Mouse (Mus musculus): ENCODE results near the gene Fzd5. TPM values are rescaled to one million over a fixed set of nuclear protein-coding genes. Genes with fewer than 3 reads are reported as not detected.

Gene Fzd5
- total RNA-seq, 2 experiments from 2014 or later, result 0.52 to 2.6 TPM

DNA sequence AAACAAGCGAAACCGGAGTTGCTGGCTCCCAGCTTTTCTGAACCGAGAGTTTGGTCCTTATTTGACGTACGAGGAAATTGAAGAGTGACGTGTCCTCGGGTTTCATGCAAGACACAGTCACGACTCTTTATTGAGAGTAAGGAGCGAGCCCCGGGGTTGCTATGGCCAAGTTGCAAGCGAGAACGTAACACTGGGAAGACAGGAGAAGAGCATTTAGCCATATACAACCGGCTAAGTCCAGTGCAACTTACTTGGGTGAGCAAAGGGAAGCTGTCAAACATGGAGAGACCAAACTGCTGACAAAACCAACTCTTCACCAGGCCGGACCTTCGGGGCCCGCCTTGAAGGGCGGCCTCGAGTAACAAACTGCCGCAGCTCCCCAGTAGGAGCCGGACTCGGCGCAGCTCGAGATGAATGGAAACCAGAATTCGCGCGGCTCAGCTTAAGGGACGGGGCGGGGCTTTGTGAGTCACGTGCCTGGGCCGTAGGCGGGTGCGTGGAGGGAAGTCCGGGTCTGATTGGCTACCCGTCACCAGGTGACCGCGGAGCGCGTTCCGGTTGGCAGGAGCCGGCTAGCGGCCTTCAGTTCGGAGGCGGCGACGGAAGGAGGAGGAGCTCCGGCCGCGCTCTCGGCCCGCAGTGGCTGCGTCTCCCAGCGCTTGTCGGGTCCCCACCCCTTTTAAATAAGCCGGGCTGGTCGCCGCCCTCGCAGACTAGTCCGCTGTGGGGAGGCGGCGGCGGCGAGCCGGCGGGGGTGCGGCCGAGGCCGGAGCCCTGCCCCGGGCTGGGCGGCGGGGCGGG, 47.1 kb downstream of the Fzd5 start, which contains the start of gene Ccnyl1:
Ccnyl1 (plus strand) TSS at position 243 of the 801 bp plus-strand sequence.
- peak; percentile 99 for ATAC-seq (replicated peaks; ENCODE audit: low FRiP score, low TSS enrichment, poor library complexity, severe bottlenecking)

DNA sequence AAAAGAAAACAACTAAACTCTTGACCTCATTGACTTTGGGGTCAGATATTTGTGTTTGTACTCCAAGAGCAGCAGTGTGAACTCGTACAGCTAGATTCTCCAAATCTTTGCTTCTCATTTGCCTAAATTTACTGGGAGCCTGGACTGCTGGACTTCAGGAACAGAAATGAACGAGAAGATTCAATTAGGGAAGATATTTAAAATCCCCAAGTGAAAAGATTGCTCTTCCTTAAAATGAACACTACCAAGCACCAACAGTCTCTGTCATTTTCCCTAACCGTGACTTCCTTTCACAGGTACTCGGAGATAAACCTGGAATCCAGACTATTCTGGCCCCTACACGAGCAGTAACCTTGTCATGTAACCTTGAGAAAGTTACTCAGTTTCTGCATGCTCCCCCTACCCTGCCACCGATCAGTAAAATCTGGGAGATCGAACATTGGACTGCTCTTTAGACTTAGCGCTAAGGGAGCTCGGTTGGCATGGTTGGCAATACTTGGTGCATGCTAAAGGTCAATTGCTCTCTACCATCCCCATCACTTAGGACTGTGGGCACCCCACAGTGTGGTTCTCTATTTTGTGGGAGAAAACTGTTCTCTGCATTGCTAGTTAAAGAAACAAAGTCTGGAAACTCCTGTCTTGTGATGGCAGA, 47.9 kb downstream of the Fzd5 start:
- ATAC-seq (replicated peaks; ENCODE audit: low FRiP score, low TSS enrichment, poor library complexity, severe bottlenecking), result 0 out of 2 replicates have a peak, but pooled peaks have one; percentile 2

DNA sequence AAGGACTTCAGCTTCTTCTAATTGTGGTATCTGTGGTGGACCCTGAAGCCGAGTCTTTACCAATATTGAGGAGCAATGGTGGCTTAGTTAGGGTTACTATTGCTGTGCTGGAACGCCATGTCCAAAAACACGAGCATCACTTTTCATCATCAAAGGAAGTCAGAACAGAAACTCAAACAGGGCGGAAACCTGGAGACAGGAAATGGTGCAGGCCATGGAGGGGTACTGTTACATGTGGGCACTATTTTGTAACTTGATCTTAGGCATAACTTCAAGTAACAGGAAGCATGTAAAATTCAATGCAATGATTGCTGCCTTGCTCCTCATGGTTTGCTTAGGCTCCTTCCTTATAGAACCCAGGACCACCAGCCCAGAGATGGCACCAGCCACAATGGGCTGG, 49.5 kb downstream of the Fzd5 start:
- no peak for ATAC-seq (replicated peaks; ENCODE audit: low FRiP score, low TSS enrichment, poor library complexity, severe bottlenecking)

DNA sequence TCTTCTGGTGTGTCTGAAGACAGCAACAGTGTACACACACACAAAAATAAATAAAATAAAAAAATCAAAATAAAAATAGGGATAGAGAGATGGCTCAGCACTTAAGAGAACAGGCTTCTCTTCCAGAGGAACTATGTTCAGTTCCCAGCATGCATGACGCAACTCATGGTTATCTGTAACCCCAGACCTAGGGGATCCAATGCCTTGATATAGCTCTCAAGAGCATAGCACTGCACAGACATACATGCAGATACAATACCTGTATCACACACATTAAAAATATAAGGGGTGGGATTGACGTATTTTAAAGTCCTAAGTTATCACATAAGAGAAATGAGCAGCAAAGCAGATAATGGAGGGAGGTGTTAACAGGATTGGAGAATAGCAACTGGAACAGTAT, 53.1 kb downstream of the Fzd5 start:
- ATAC-seq (replicated peaks; ENCODE audit: low FRiP score, low TSS enrichment, poor library complexity, severe bottlenecking), result no peak

DNA sequence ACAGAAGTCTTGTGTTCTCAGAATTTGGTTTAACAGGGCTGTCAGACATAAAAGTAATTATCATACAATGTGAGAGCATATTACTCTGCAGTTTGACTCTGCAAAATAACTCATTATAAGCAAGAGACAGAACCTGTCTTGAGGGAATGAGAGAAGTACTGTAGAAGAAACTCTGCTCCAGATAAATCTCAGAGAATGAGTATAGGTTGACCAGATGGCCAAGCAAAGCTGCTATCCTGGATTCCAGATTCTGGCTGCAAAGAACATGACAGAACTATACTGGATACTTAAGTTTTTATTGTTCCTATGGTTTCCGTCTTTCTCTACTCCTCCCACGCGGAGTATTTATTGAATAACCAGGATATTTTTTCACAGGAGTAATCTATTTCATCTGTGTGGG, 54.5 kb downstream of the Fzd5 start:
- no peak for ATAC-seq (replicated peaks; ENCODE audit: low FRiP score, low TSS enrichment, poor library complexity, severe bottlenecking)

DNA sequence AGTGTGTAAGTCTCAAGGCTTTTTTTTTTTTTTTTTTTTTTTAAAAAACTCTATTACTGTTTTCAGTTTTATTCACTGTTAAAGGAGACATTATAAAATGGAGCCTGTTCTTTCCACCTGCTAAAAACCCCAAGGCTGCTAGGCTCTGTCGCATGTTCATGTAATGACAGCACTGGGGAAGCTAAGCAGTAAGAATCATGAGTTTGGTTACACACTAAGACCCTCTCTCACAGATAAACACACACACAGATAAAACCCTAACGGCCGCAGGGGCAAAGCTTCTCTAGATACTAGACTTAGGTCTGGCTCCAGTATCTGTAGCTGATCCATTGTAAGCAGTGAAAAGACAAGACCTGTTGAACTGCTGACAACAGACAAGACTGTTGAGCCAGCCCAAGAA, 56.1 kb downstream of the Fzd5 start:
- ATAC-seq (replicated peaks; ENCODE audit: low FRiP score, low TSS enrichment, poor library complexity, severe bottlenecking), result peak; percentile 59; the same call in 1 of the 2 replicates

Other genes with a start within 250 kb of the Fzd5 start
- gene Creb1, start 205.1 kb downstream of the Fzd5 start, total RNA-seq (2014; fragmentation: Nextera tagmentation), result 46.6 and 61.4 TPM in 2 replicates
- gene Creb1, start 205.1 kb downstream of the Fzd5 start, total RNA-seq (2017), result 52.8 and 60.4 TPM in 2 replicates
- gene Mettl21a, start 120.5 kb downstream of the Fzd5 start, total RNA-seq (2014; fragmentation: Nextera tagmentation), result 6.5 and 12.9 TPM in 2 replicates
- gene Mettl21a, start 120.5 kb downstream of the Fzd5 start, total RNA-seq (2017), result 3.7 and 8.3 TPM in 2 replicates
- 1.8 and 2.6 TPM in 2 replicates for gene Ccnyl1, start 47.3 kb downstream of the Fzd5 start, total RNA-seq (2014; fragmentation: Nextera tagmentation)
- 2.2 and 5.0 TPM in 2 replicates for gene Ccnyl1, start 47.3 kb downstream of the Fzd5 start, total RNA-seq (2017)
- gene Plekhm3, start 219.1 kb upstream of the Fzd5 start, total RNA-seq (2014; fragmentation: Nextera tagmentation), result 4.3 and 8.1 TPM in 2 replicates
- gene Plekhm3, start 219.1 kb upstream of the Fzd5 start, total RNA-seq (2017), result 1.8 and 5.6 TPM in 2 replicates